Mouse (Mus musculus): ENCODE results near the gene Neil3. TPM values are rescaled to one million over a fixed set of nuclear protein-coding genes. Genes with fewer than 3 reads are reported as not detected.
"Not testable (repeated sequence)": the region's sequence is repeated elsewhere in the genome, so short reads cannot be mapped to it uniquely, and the experiment has no call there.

Neil3 gene
- total RNA-seq, 2 experiments from 2014 or later: 0.24 to 0.85 TPM

DNA sequence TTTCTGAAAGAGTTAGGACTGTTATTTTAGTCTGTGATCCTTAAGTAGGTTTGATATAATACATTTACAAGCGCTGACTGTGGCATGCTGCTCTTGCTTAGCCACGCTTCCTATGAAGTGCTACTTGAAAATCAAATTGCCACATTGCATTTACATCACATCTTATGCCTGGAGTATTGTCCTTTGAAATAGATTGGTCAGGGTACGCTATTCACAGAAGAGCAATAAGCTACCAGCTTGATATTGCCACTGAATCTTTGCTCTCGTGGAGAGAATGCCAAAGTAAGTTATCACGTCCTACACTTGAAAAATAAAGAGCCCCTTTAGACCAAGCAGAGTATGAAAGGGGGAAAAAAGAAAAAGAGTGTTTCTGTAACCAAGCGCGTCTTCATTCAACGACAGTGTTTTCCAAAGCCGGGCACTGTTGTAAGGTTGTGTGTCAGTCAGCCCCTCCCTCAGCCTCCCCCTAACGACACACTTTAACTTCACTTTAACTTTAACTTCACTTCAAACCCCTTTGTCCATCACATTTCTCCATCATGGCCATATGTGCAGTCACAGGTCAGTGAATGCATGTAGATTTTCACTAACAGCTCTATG, 76.3 kb downstream of the Neil3 start:
- DNase-seq (ENCODE audit: low spot score in 2 of 2): no peak
- intact Hi-C loops (cut with DNase I): no loop called here

DNA sequence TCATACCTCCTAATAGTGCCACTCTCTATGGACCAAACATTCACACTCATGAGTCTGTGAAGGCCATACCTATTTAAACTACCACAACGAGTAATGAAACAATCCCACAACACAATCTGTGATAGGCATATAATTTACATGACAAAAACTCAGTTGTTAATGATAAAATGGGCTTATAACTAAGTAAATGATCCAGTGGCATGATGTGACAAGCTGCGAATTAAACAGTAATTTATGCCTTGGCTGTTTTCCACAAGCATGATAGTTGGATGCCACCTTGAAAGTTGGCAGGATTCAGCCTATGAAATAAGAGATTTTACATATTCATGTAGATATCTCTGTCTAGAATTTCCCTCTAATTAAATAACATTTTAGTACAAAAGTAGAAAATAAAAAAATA, 99.3 kb downstream of the Neil3 start:
- DNase-seq (ENCODE audit: low spot score in 2 of 2): no peak
- intact Hi-C loops (cut with DNase I): no loop called here

DNA sequence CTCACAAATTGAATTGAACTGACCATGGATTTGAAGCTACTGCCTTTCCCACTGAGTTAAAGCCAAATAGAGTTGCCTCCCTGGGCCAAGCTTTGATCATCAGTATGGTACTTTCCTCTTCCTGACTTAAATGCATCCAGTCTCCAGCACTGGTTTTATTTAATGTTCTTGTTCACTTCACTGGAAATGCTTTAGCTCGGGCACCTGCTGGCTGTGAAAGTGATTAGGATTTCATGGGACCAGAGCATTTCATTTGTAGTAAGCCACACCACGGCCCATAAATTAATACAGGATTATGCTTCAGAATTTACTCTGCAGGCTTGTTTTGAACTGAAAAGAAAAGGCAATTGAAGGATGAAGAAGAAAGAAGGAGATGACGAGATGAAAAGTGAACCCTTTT, 100.8 kb downstream of the Neil3 start:
- intact Hi-C loops (cut with DNase I); DNase-seq (ENCODE audit: low spot score in 2 of 2): not testable (repeated sequence)

Other genes with a start within 250 kb of the Neil3 start
- 1 to 10 TPM; 7.2 to 7.4 TPM for gene Aga, start 127.3 kb downstream of the Neil3 start, total RNA-seq (2021)